Mouse (Mus musculus) embryonic facial prominence, embryonic 10.5 days (tissue): ENCODE data around the gene Mbnl2. TPM values are rescaled to one million over a fixed set of nuclear protein-coding genes. Genes with fewer than 3 reads are reported as not detected.

Experiments
- DNase-seq: peaks from one replicate; pipeline ENCODE4 v3.0.0-alpha.2; 2017; ENCODE audit warnings: low spot score
- H3K27ac ChIP-seq: fragments of 300-500 bp; sonication (generic); replicated peaks from 2 replicates; pipeline ENCODE4 v1.5.1; 2016; ENCODE audit warnings: mild to moderate bottlenecking
- H3K27me3 ChIP-seq: fragments of 300-500 bp; sonication (generic); replicated peaks from 2 replicates; pipeline ENCODE4 v1.6.1; 2016; ENCODE audit warnings: low read depth, mild to moderate bottlenecking; ENCODE audit not compliant: poor library complexity, severe bottlenecking
- H3K36me3 ChIP-seq: fragments of 300-500 bp; sonication (generic); replicated peaks from 2 replicates; pipeline ENCODE4 v1.6.1; 2016; ENCODE audit warnings: mild to moderate bottlenecking, moderate library complexity
- H3K4me1 ChIP-seq: fragments of 300-500 bp; sonication (generic); 2 replicates; pipeline ENCODE4 v1.6.1; 2016
- H3K4me3 ChIP-seq: fragments of 300-500 bp; sonication (generic); 2 replicates; pipeline ENCODE4 v1.5.1; 2016; ENCODE audit warnings: mild to moderate bottlenecking, moderate library complexity
- H3K9me3 ChIP-seq: fragments of 300-500 bp; sonication (generic); 2 replicates; pipeline ENCODE4 v1.6.1; 2016; ENCODE audit warnings: mild to moderate bottlenecking
- WGBS: fragments of 180-500 bp; shearing (Covaris S2); methylation state at CpG from one replicate; pipeline ENCODE4 v1.1.7; 2016; 5-methylcytosine and 5-hydroxymethylcytosine counted together
- polyA plus RNA-seq: library from polyadenylated mRNA; unstranded; fragments of >200 nt; fragmentation: Nextera tagmentation; extraction: Ambion mirVana; gene quantifications from 2 replicates; pipeline ENCODE4 v1.2.1, GENCODE M21; 2016

Gene Mbnl2
- polyA plus RNA-seq, 1 experiment from 2014 or later: 54.1 TPM

GRCm38 (mm10) chr14:120307963-120308362 lies 32.5 kb downstream of the Mbnl2 start:
- no peak for DNase-seq
- Histone ChIP-seq H3K27ac (peak overlapping the region; percentile 6; the same call in 1 of the 2 replicates), H3K36me3 (peaks cover 7% of the 10 kb centered on the region; the same call in 1 of the 2 replicates), H3K9me3 (no peaks in the 10 kb centered on the region), H3K4me3 (no peak overlapping the region), H3K27me3 (no peaks in the 10 kb centered on the region), H3K4me1 (peaks cover 55% of the 10 kb centered on the region)
- 69% methylated on average over 4 of the region's 4 CpGs for WGBS

GRCm38 (mm10) chr14:120309691-120310090 lies 34.2 kb downstream of the Mbnl2 start:
- Histone ChIP-seq H3K36me3 (peaks cover 24% of the 10 kb centered on the region), H3K9me3 (no peaks in the 10 kb centered on the region), H3K4me3 (no peak overlapping the region), H3K4me1 (peaks cover 60% of the 10 kb centered on the region), H3K27ac (no peak overlapping the region), H3K27me3 (no peaks in the 10 kb centered on the region)
- DNase-seq: no peak
- 92% methylated on average over 6 of the region's 6 CpGs for WGBS

- 78% methylated on average over 12 of the region's 12 CpGs for WGBS
- DNase-seq: no peak
- Histone ChIP-seq H3K4me3 (no peak overlapping the region), H3K9me3 (no peaks in the 10 kb centered on the region), H3K27me3 (no peaks in the 10 kb centered on the region), H3K27ac (no peak overlapping the region), H3K4me1 (peaks cover 60% of the 10 kb centered on the region), H3K36me3 (peaks cover 28% of the 10 kb centered on the region)
Observed at GRCm38 (mm10) chr14:120311330-120312097, 36.0 kb downstream of the Mbnl2 start.

- 87% methylated on average over 12 of the region's 12 CpGs for WGBS
- DNase-seq: no peak
Observed at GRCm38 (mm10) chr14:120312661-120313406, 37.4 kb downstream of the Mbnl2 start.

GRCm38 (mm10) chr14:120313466-120313865 lies 38.0 kb downstream of the Mbnl2 start:
- Histone ChIP-seq H3K4me1 (peaks cover 48% of the 10 kb centered on the region), H3K4me3 (no peak overlapping the region), H3K9me3 (no peaks in the 10 kb centered on the region), H3K36me3 (peaks cover 28% of the 10 kb centered on the region), H3K27ac (peak overlapping the region; percentile 37; the same call in 1 of the 2 replicates), H3K27me3 (no peaks in the 10 kb centered on the region)
- DNase-seq: no peak
- 84% methylated on average over 8 of the region's 8 CpGs for WGBS

More at GRCm38 (mm10) chr14:120312661-120313406, 37.4 kb downstream of the Mbnl2 start:
- Histone ChIP-seq H3K36me3 (peaks cover 28% of the 10 kb centered on the region), H3K27me3 (no peaks in the 10 kb centered on the region), H3K9me3 (no peaks in the 10 kb centered on the region), H3K4me1 (peaks cover 49% of the 10 kb centered on the region), H3K4me3 (no peak overlapping the region), H3K27ac (peak overlapping the region; percentile 37; the same call in 1 of the 2 replicates)

GRCm38 (mm10) chr14:120315721-120316120 lies 40.3 kb downstream of the Mbnl2 start:
- peaks cover 38% of the 10 kb centered on the region for H3K4me1 ChIP-seq
- H3K27ac ChIP-seq: no peak overlapping the region
- 84% methylated on average over 5 of the region's 5 CpGs for WGBS
- H3K27me3 ChIP-seq: no peaks in the 10 kb centered on the region
- H3K4me3 ChIP-seq: no peak overlapping the region
- no peak for DNase-seq
- no peaks in the 10 kb centered on the region for H3K9me3 ChIP-seq
- peaks cover 32% of the 10 kb centered on the region for H3K36me3 ChIP-seq

GRCm38 (mm10) chr14:120318326-120318935 lies 43.0 kb downstream of the Mbnl2 start:
- Histone ChIP-seq H3K36me3 (peaks cover 25% of the 10 kb centered on the region), H3K4me1 (peaks cover 25% of the 10 kb centered on the region), H3K9me3 (no peaks in the 10 kb centered on the region), H3K27me3 (no peaks in the 10 kb centered on the region), H3K27ac (no peak overlapping the region), H3K4me3 (no peak overlapping the region)
- WGBS: 37% methylated on average over 6 of the region's 6 CpGs
- DNase-seq: no peak

- Histone ChIP-seq H3K4me1 (peaks cover 20% of the 10 kb centered on the region), H3K4me3 (no peak overlapping the region), H3K9me3 (no peaks in the 10 kb centered on the region), H3K27me3 (no peaks in the 10 kb centered on the region), H3K36me3 (peaks cover 18% of the 10 kb centered on the region), H3K27ac (peak overlapping the region; percentile 14; the same call in 1 of the 2 replicates)
- 77% methylated on average over 9 of the region's 9 CpGs for WGBS
- DNase-seq: no peak
Observed at GRCm38 (mm10) chr14:120318974-120319731, 43.7 kb downstream of the Mbnl2 start.

- 0 out of 2 replicates have a peak overlapping the region, but pooled peaks have one; percentile 2 for H3K27ac ChIP-seq
- H3K36me3 ChIP-seq: peaks cover 28% of the 10 kb centered on the region
- WGBS: 88% methylated on average over 8 of the region's 8 CpGs
- peaks cover 20% of the 10 kb centered on the region for H3K4me1 ChIP-seq
- H3K4me3 ChIP-seq: no peak overlapping the region
- H3K9me3 ChIP-seq: no peaks in the 10 kb centered on the region
- H3K27me3 ChIP-seq: no peaks in the 10 kb centered on the region
- no peak for DNase-seq
Observed at GRCm38 (mm10) chr14:120322041-120322440, 46.6 kb downstream of the Mbnl2 start.

GRCm38 (mm10) chr14:120323111-120323510 lies 47.6 kb downstream of the Mbnl2 start:
- 85% methylated on average over 1 of the region's 1 CpGs for WGBS
- Histone ChIP-seq H3K27ac (no peak overlapping the region), H3K4me1 (peaks cover 18% of the 10 kb centered on the region), H3K36me3 (peaks cover 31% of the 10 kb centered on the region), H3K27me3 (no peaks in the 10 kb centered on the region), H3K4me3 (no peak overlapping the region), H3K9me3 (no peaks in the 10 kb centered on the region)
- DNase-seq: no peak

- Histone ChIP-seq H3K9me3 (no peaks in the 10 kb centered on the region), H3K4me1 (peaks cover 10% of the 10 kb centered on the region), H3K27me3 (no peaks in the 10 kb centered on the region), H3K4me3 (no peak overlapping the region), H3K27ac (no peak overlapping the region), H3K36me3 (peaks cover 35% of the 10 kb centered on the region)
- 91% methylated on average over 8 of the region's 8 CpGs for WGBS
- DNase-seq: no peak
Observed at GRCm38 (mm10) chr14:120324061-120324791, 48.8 kb downstream of the Mbnl2 start.
